Mouse (Mus musculus): ENCODE measurements at regions not wholly inside any gene's neighbourhood (a gene's known extent, or its start where the extent isn't known, plus 50 kb on each side); places are given as distances from the start of the nearest gene placed in this dataset.

DNA sequence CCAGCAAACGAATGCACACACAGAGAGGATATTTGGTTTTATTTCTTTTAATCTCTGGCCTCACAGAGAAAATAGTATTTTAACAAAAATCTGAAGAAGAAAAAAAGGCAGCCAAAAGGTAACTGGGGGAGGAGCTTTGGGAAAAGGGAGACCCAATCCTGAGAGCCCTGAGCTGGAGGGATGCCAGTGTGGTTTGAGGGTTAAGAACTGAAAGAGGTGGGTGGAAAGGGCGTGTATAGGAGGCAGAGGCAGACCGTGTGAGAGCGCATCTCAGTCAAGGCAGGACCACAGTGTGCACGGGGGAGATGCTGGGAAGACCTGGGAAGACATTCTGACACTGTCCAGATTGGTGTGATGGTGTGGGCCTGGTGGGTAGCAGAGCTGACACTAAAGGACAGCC is 138.4 kb upstream of the Ccdc54 start:
- TF ChIP-seq MAX (IDR thresholded peaks at IDR 0.05) (no peak), CTCF (IDR thresholded peaks at IDR 0.05; ENCODE audit: control insufficient read depth, insufficient read depth, insufficient read length) (no peak), CEBPB (IDR thresholded peaks at IDR 0.05; ENCODE audit: low read depth) (no peak)

Data from C2C12 (cell line).